ENCODE assay signal across 24 mouse cellular contexts in genomic region chr2:173558754-173559396, GRCm38 (mm10). TPM values are rescaled to one million over a fixed set of nuclear protein-coding genes. Genes with fewer than 3 reads are reported as not detected.
DNase-seq lines count a peak whose midpoint lies in the region; ATAC-seq and TF ChIP-seq lines count a peak whose summit lies in the region.
"Had no signal": no experiment of that assay in that cellular context is flagged by ENCODE, and none has a peak within 500 bp of the region (broad histone marks: within the 10 kb centered on the region; RNA-seq: fewer than 3 reads in every experiment).

No protein-coding gene starts in this region.

- no peak overlapping the region for H3K9ac ChIP-seq in intestine, embryonic 14.5 days (ENCODE audit: low read length)
- no peak overlapping the region for H3K9ac ChIP-seq in intestine, postnatal 0 days (ENCODE audit: low read depth, low read length)
- no peak overlapping the region for H3K9ac ChIP-seq in lung, postnatal 0 days (replicated peaks; ENCODE audit: low read depth)
- H3K9ac ChIP-seq in forebrain, embryonic 15.5 days (replicated peaks) = no peak overlapping the region
- H3K9ac ChIP-seq: forebrain, embryonic 13.5 days; heart, embryonic 13.5 days; hindbrain, embryonic 15.5 days; midbrain, embryonic 13.5 days; neural tube, embryonic 12.5 days had no signal

- WGBS in intestine, embryonic 14.5 days = 18% methylated on average over 12 of the region's 12 CpGs
- WGBS in intestine, postnatal 0 days = 51% methylated on average over 12 of the region's 12 CpGs
- 35% methylated on average over 12 of the region's 12 CpGs for WGBS in lung, postnatal 0 days
- 88% methylated on average over 12 of the region's 12 CpGs for WGBS in forebrain, embryonic 15.5 days

- peaks cover 16% of the 10 kb centered on the region for H3K4me1 ChIP-seq in intestine, embryonic 14.5 days (replicated peaks; ENCODE audit: control insufficient read depth, insufficient read depth, low read length)
- no peaks in the 10 kb centered on the region for H3K4me1 ChIP-seq in intestine, postnatal 0 days (replicated peaks; ENCODE audit: control insufficient read depth, insufficient read depth, low read length)
- H3K4me1 ChIP-seq in lung, postnatal 0 days (ENCODE audit: insufficient read depth, low read depth, low read length) = no peaks in the 10 kb centered on the region
- H3K4me1 ChIP-seq in forebrain, embryonic 15.5 days = no peaks in the 10 kb centered on the region
- H3K4me1 ChIP-seq: forebrain, embryonic 13.5 days; heart, embryonic 13.5 days; hindbrain, embryonic 15.5 days; midbrain, embryonic 13.5 days; neural tube, embryonic 12.5 days had no signal

- DNase-seq in intestine, embryonic 14.5 days (ENCODE audit: low spot score) = no peak
- DNase-seq in lung, postnatal 0 days (ENCODE audit: low spot score) = no peak
- no peak for DNase-seq in lung, postnatal 10 days
- peak; percentile 63 to 76 for DNase-seq in kidney, postnatal 4 days
- DNase-seq in embryo, embryonic 11 days = no peak
- DNase-seq: adrenal gland, postnatal 36 days; cerebellum, adult 11-12 months; cerebellum, postnatal 14 days; gastrocnemius, postnatal 14 days; heart, adult 18-20 months; heart, postnatal 36 days; layer of hippocampus, postnatal 36 days; left cerebral cortex, postnatal 4 days; liver; thymus, postnatal 4 days had no signal

- no peaks in the 10 kb centered on the region for H3K27me3 ChIP-seq in intestine, embryonic 14.5 days (replicated peaks; ENCODE audit: control insufficient read depth, insufficient read depth, low read length)
- H3K27me3 ChIP-seq in intestine, postnatal 0 days (replicated peaks; ENCODE audit: control insufficient read depth, insufficient read depth, low read length) = 0 out of 2 replicates have a peak, but pooled peaks cover 4% of the 10 kb centered on the region
- no peaks in the 10 kb centered on the region for H3K27me3 ChIP-seq in lung, postnatal 0 days (replicated peaks; ENCODE audit: insufficient read depth, low read length)
- no peaks in the 10 kb centered on the region for H3K27me3 ChIP-seq in forebrain, embryonic 15.5 days
- H3K27me3 ChIP-seq: forebrain, embryonic 13.5 days; midbrain, embryonic 13.5 days; neural tube, embryonic 12.5 days had no signal

- no peak overlapping the region for H3K4me2 ChIP-seq in intestine, embryonic 14.5 days (ENCODE audit: low read length)
- H3K4me2 ChIP-seq in intestine, postnatal 0 days (replicated peaks; ENCODE audit: low read depth) = no peak overlapping the region
- H3K4me2 ChIP-seq in lung, postnatal 0 days (replicated peaks; ENCODE audit: low read depth, low read length) = no peak overlapping the region
- no peak overlapping the region for H3K4me2 ChIP-seq in forebrain, embryonic 15.5 days (replicated peaks)
- H3K4me2 ChIP-seq: forebrain, embryonic 13.5 days; heart, embryonic 13.5 days; hindbrain, embryonic 15.5 days; midbrain, embryonic 13.5 days; neural tube, embryonic 12.5 days had no signal

- TF ChIP-seq CTCF in intestine, postnatal 0 days (IDR thresholded peaks at IDR 0.05; ENCODE audit: low read depth) = no peak
- no peak for TF ChIP-seq CTCF in lung, postnatal 0 days (IDR thresholded peaks at IDR 0.05)

- TF ChIP-seq EP300 in lung, postnatal 0 days (IDR thresholded peaks at IDR 0.05) = no peak

- no peak overlapping the region for H3K4me3 ChIP-seq in intestine, embryonic 14.5 days (ENCODE audit: low read depth, low read length)
- no peak overlapping the region for H3K4me3 ChIP-seq in intestine, postnatal 0 days (ENCODE audit: low read depth, low read length)
- no peak overlapping the region for H3K4me3 ChIP-seq in lung, postnatal 0 days (ENCODE audit: low read depth, low read length)
- no peak overlapping the region for H3K4me3 ChIP-seq in forebrain, embryonic 15.5 days
- H3K4me3 ChIP-seq: forebrain, embryonic 13.5 days; heart, embryonic 13.5 days; hindbrain, embryonic 15.5 days; midbrain, embryonic 13.5 days; neural tube, embryonic 12.5 days had no signal

- no peaks in the 10 kb centered on the region for H3K9me3 ChIP-seq in intestine, embryonic 14.5 days (ENCODE audit: control insufficient read depth, low read length)
- H3K9me3 ChIP-seq in intestine, postnatal 0 days (ENCODE audit: control insufficient read depth) = no peaks in the 10 kb centered on the region
- H3K9me3 ChIP-seq in lung, postnatal 0 days (ENCODE audit: low read length) = no peaks in the 10 kb centered on the region
- H3K9me3 ChIP-seq in forebrain, embryonic 15.5 days = no peaks in the 10 kb centered on the region
- H3K9me3 ChIP-seq: forebrain, embryonic 13.5 days; heart, embryonic 13.5 days; hindbrain, embryonic 15.5 days; midbrain, embryonic 13.5 days; neural tube, embryonic 12.5 days had no signal

- H3K36me3 ChIP-seq in intestine, embryonic 14.5 days (ENCODE audit: control insufficient read depth, insufficient read depth, low read length) = no peaks in the 10 kb centered on the region
- H3K36me3 ChIP-seq in intestine, postnatal 0 days (ENCODE audit: control insufficient read depth, insufficient read depth) = no peaks in the 10 kb centered on the region
- no peaks in the 10 kb centered on the region for H3K36me3 ChIP-seq in lung, postnatal 0 days (ENCODE audit: insufficient read depth, low read length)
- no peaks in the 10 kb centered on the region for H3K36me3 ChIP-seq in forebrain, embryonic 15.5 days
- H3K36me3 ChIP-seq: heart, embryonic 13.5 days; hindbrain, embryonic 15.5 days; midbrain, embryonic 13.5 days; neural tube, embryonic 12.5 days had no signal

- H3K27ac ChIP-seq in intestine, embryonic 14.5 days (ENCODE audit: low read depth) = peak overlapping the region; percentile 73
- H3K27ac ChIP-seq in intestine, postnatal 0 days (ENCODE audit: low read depth, low read length) = no peak overlapping the region
- no peak overlapping the region for H3K27ac ChIP-seq in lung, postnatal 0 days (ENCODE audit: low read length)
- no peak overlapping the region for H3K27ac ChIP-seq in forebrain, embryonic 15.5 days (replicated peaks)
- H3K27ac ChIP-seq: forebrain, embryonic 13.5 days; heart, embryonic 13.5 days; hindbrain, embryonic 15.5 days; midbrain, embryonic 13.5 days; neural tube, embryonic 12.5 days had no signal

- peak; percentile 13; the same call in 1 of the 2 replicates for ATAC-seq in intestine, embryonic 14.5 days (replicated peaks; ENCODE audit: low FRiP score, low TSS enrichment, low read depth)
- no peak for ATAC-seq in intestine, postnatal 0 days
- peak; percentile 34; the same call in 1 of the 2 replicates for ATAC-seq in lung, postnatal 0 days
- ATAC-seq in forebrain, embryonic 15.5 days (replicated peaks) = no peak
- no peak for ATAC-seq in activated CD4-positive, CD25-positive, alpha-beta regulatory T cell, adult 4 months
- ATAC-seq: forebrain, embryonic 13.5 days; midbrain, embryonic 13.5 days had no signal

RNA-seq across cellular contexts. Expression of gene Ankrd60, which starts 19.3 kb away (rescaled TPM):
- polyA plus RNA-seq in intestine, embryonic 14.5 days (2014; fragmentation: Nextera tagmentation; extraction: Ambion mirVana) = not detected in 2 replicates
- polyA plus RNA-seq in intestine, postnatal 0 days (2015; fragmentation: Nextera tagmentation; extraction: Ambion mirVana) = not detected in 2 replicates
- polyA plus RNA-seq in lung, postnatal 0 days (2015; fragmentation: Nextera tagmentation; extraction: Ambion mirVana) = not detected in 2 replicates
- not detected in 2 replicates for polyA plus RNA-seq in forebrain, embryonic 15.5 days (2015; fragmentation: Nextera tagmentation; extraction: Ambion mirVana)
- polyA plus RNA-seq in activated CD4-positive, CD25-positive, alpha-beta regulatory T cell, adult 4 months (2017; shearing (Covaris generic)) = not detected
- polyA plus RNA-seq: forebrain, embryonic 13.5 days; heart, embryonic 13.5 days; hindbrain, embryonic 15.5 days; liver, embryonic 16.5 days; midbrain, embryonic 13.5 days; neural tube, embryonic 12.5 days had no signal

RNA-seq across cellular contexts. Expression of gene 1700021F07Rik, which starts 36.5 kb away (rescaled TPM):
- not detected in 2 replicates for polyA plus RNA-seq in intestine, embryonic 14.5 days (2014; fragmentation: Nextera tagmentation; extraction: Ambion mirVana)
- polyA plus RNA-seq in intestine, postnatal 0 days (2015; fragmentation: Nextera tagmentation; extraction: Ambion mirVana) = not detected in 2 replicates
- polyA plus RNA-seq in lung, postnatal 0 days (2015; fragmentation: Nextera tagmentation; extraction: Ambion mirVana) = not detected in 2 replicates
- not detected in 2 replicates for polyA plus RNA-seq in forebrain, embryonic 15.5 days (2015; fragmentation: Nextera tagmentation; extraction: Ambion mirVana)
- not detected for polyA plus RNA-seq in activated CD4-positive, CD25-positive, alpha-beta regulatory T cell, adult 4 months (2017; shearing (Covaris generic))
- polyA plus RNA-seq: forebrain, embryonic 13.5 days; heart, embryonic 13.5 days; hindbrain, embryonic 15.5 days; liver, embryonic 16.5 days; midbrain, embryonic 13.5 days; neural tube, embryonic 12.5 days had no signal

Comparison
In these comparisons a context has a peak if more than half of its experiments do, and no peak if none do; other contexts are left out.
1. ATAC-seq: peak in intestine, embryonic 14.5 days (single experiment) and lung, postnatal 0 days (single experiment); none in intestine, postnatal 0 days (single experiment), forebrain, embryonic 15.5 days (single experiment) and activated CD4-positive, CD25-positive, alpha-beta regulatory T cell, adult 4 months (single experiment).
2. DNase-seq: peak in kidney, postnatal 4 days (2 of 2); none in intestine, embryonic 14.5 days (single experiment), lung, postnatal 0 days (single experiment), lung, postnatal 10 days (single experiment) and embryo, embryonic 11 days (single experiment).